Mouse (Mus musculus) forebrain, embryonic 14.5 days (tissue): ENCODE results near the gene Iqgap1. TPM values are rescaled to one million over a fixed set of nuclear protein-coding genes. Genes with fewer than 3 reads are reported as not detected.
A peak's percentile ranks its signal among the peaks of the same experiment; 100 is the strongest.
"Not testable (repeated sequence)": the region's sequence is repeated elsewhere in the genome, so short reads cannot be mapped to it uniquely, and the experiment has no call there.

Experiments used
- ATAC-seq: fragments of 200-750 bp; cut with Nextera tagmentation; 2 replicates; pipeline ENCODE4 v1.8.0; 2017; ENCODE audit warnings: mild to moderate bottlenecking, moderate library complexity
- DNase-seq: peaks from one replicate; pipeline ENCODE4 v3.0.0-alpha.2; 2015; ENCODE audit warnings: low spot score
- H3K27ac ChIP-seq: fragments of 300-500 bp; sonication (generic); 2 replicates; pipeline ENCODE4 v1.5.1; 2014; ENCODE audit warnings: low read depth, mild to moderate bottlenecking, control low read depth, low read length, moderate library complexity
- H3K27me3 ChIP-seq: fragments of 300-500 bp; sonication (generic); replicated peaks from 2 replicates; pipeline ENCODE4 v1.6.1; 2014; ENCODE audit warnings: low read length, control low read depth, mixed read lengths; ENCODE audit not compliant: control insufficient read depth, insufficient read depth
- H3K36me3 ChIP-seq: fragments of 300-500 bp; sonication (generic); 2 replicates; pipeline ENCODE4 v1.6.1; 2014; ENCODE audit warnings: low read length, control low read depth; ENCODE audit not compliant: control insufficient read depth, insufficient read depth
- H3K4me1 ChIP-seq: fragments of 300-500 bp; sonication (generic); 2 replicates; pipeline ENCODE4 v1.6.1; 2014; ENCODE audit warnings: antibody characterized with exemption, low read length, control low read depth; ENCODE audit not compliant: control insufficient read depth, insufficient read depth
- H3K4me2 ChIP-seq: fragments of 300-500 bp; sonication (generic); 2 replicates; pipeline ENCODE4 v1.6.1; 2014; ENCODE audit warnings: mild to moderate bottlenecking, control low read depth, low read length
- H3K4me3 ChIP-seq: fragments of 300-500 bp; sonication (generic); 2 replicates; pipeline ENCODE4 v1.5.1; 2014; ENCODE audit warnings: low read depth, low read length, control low read depth
- H3K9ac ChIP-seq: fragments of 300-500 bp; sonication (generic); 2 replicates; pipeline ENCODE4 v1.6.1; 2014; ENCODE audit warnings: mild to moderate bottlenecking, low read length, control low read depth, moderate library complexity
- H3K9me3 ChIP-seq: fragments of 300-500 bp; sonication (generic); replicated peaks from 2 replicates; pipeline ENCODE4 v1.6.1; 2016; ENCODE audit warnings: low read length, control low read depth, mixed read lengths; ENCODE audit not compliant: control insufficient read depth
- WGBS: fragments of 180-500 bp; shearing (Covaris S2); extraction: QIAGEN DNeasy Blood & Tissue Kit; methylation state at CpG from one replicate; pipeline ENCODE4 v1.1.7; 2014; 5-methylcytosine and 5-hydroxymethylcytosine counted together
- polyA plus RNA-seq: library from polyadenylated mRNA; unstranded; fragments of >200 nt; fragmentation: Nextera tagmentation; extraction: Ambion mirVana; gene quantifications from 2 replicates; pipeline ENCODE4 v1.2.1, GENCODE M21; 2014

Gene Iqgap1
- polyA plus RNA-seq, 1 experiment from 2014 or later, result 16.5 TPM

GRCm38 (mm10) chr7:80749109-80749508 lies 76.7 kb downstream of the Iqgap1 start:
- not testable (repeated sequence) for H3K9me3 ChIP-seq, H3K27ac ChIP-seq, ATAC-seq, DNase-seq, H3K27me3 ChIP-seq, H3K4me2 ChIP-seq, H3K4me3 ChIP-seq, H3K9ac ChIP-seq
- Histone ChIP-seq H3K36me3 (peaks cover 45% of the 10 kb centered on the region), H3K4me1 (peaks cover 17% of the 10 kb centered on the region)
- WGBS, result 96% methylated on average over 10 of the region's 10 CpGs

- no peak overlapping the region for H3K9ac ChIP-seq
- H3K4me3 ChIP-seq, result no peak overlapping the region
- H3K4me2 ChIP-seq, result no peak overlapping the region
- no peaks in the 10 kb centered on the region for H3K27me3 ChIP-seq
- WGBS, result 75% methylated on average over 7 of the region's 7 CpGs
- DNase-seq (no peak), ATAC-seq (no peak)
- H3K27ac ChIP-seq, result no peak overlapping the region
- no peaks in the 10 kb centered on the region for H3K9me3 ChIP-seq
- peaks cover 17% of the 10 kb centered on the region for H3K4me1 ChIP-seq
- H3K36me3 ChIP-seq, result peaks cover 55% of the 10 kb centered on the region
Measured at GRCm38 (mm10) chr7:80747371-80747770, 78.4 kb downstream of the Iqgap1 start.

GRCm38 (mm10) chr7:80746166-80746761 lies 79.5 kb downstream of the Iqgap1 start:
- 0 out of 2 replicates have a peak overlapping the region, but pooled peaks have one; percentile 2 for H3K9ac ChIP-seq
- peaks cover 17% of the 10 kb centered on the region for H3K4me1 ChIP-seq
- ATAC-seq, result peak; percentile 29; the same call in 1 of the 2 replicates
- WGBS, result 8% methylated on average over 5 of the region's 5 CpGs
- no peak overlapping the region for H3K4me2 ChIP-seq
- H3K9me3 ChIP-seq, result no peaks in the 10 kb centered on the region
- H3K36me3 ChIP-seq, result peaks cover 55% of the 10 kb centered on the region
- H3K27me3 ChIP-seq, result no peaks in the 10 kb centered on the region
- peak overlapping the region; percentile 57; the same call in 1 of the 2 replicates for H3K27ac ChIP-seq
- H3K4me3 ChIP-seq, result no peak overlapping the region
- peak; percentile 6 for DNase-seq

- Histone ChIP-seq H3K4me2 (no peak overlapping the region), H3K36me3 (peaks cover 50% of the 10 kb centered on the region), H3K27ac (peak overlapping the region; percentile 57; the same call in 1 of the 2 replicates), H3K4me1 (peaks cover 17% of the 10 kb centered on the region), H3K27me3 (no peaks in the 10 kb centered on the region), H3K9me3 (no peaks in the 10 kb centered on the region), H3K4me3 (no peak overlapping the region), H3K9ac (peak overlapping the region; percentile 38; the same call in 1 of the 2 replicates)
- no peak for ATAC-seq
- DNase-seq, result no peak
- WGBS, result 4% methylated on average over 3 of the region's 3 CpGs
Measured at GRCm38 (mm10) chr7:80745746-80746145, 80.0 kb downstream of the Iqgap1 start.

DNA sequence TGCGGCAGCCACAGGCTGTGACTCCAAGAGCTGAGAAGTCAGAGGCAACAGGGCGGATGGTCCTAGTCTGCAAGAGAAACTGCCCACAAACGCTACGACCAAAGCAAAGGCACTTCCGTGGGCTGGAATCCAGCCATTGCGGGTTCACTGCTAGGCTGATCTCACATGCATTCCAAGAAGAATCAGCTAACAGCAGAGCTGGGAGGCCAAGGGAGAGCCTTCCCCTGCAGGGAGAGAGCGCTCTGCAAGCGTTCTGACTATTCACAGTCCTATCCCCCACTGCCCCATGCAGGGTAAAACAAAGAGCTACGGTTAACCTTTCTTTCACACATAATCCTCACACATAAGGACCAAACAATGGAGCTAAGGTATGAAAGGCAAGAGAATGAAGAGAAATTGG lies 80.5 kb downstream of the Iqgap1 start:
- ATAC-seq (0 out of 2 replicates have a peak, but pooled peaks have one; percentile 48), DNase-seq (peak; percentile 36)
- H3K27ac ChIP-seq, result no peak overlapping the region
- WGBS, result 6% methylated on average over 9 of the region's 9 CpGs
- H3K4me1 ChIP-seq, result peaks cover 17% of the 10 kb centered on the region
- H3K9me3 ChIP-seq, result no peaks in the 10 kb centered on the region
- no peak overlapping the region for H3K4me3 ChIP-seq
- H3K4me2 ChIP-seq, result no peak overlapping the region
- H3K9ac ChIP-seq, result peak overlapping the region; percentile 38; the same call in 1 of the 2 replicates
- H3K36me3 ChIP-seq, result peaks cover 48% of the 10 kb centered on the region
- no peaks in the 10 kb centered on the region for H3K27me3 ChIP-seq

DNA sequence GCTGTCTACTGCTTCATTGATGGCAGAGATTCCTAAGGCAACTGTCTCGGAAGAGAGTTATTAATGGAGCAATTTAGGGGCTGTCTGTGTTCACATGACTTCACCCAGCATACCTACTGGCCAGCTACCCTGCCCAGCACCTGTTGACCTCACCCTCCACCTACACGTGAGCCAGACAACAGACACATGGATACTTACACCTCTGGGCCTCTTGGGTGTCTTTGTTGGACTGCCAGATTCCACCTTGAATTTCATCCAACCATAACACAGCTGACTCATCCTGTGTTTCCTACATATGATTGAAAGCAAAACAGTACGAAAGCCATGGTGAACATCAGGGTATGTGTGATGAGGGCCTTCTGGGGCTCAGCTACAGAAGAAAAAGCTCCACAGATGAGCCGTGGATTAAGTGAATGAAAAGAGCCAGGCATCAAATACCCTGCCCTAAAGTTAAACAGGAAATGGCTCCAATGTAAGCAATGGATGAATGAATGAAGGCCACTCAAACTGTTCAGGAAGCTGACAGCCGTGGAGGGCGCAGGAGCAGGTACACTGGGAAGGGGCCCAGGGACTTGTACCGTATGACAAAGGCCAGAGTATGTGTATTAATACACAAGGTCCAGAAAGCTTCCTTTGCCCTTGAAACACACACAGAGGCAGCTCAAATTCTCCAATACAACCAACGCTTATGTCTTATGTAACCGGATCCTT lies 81.7 kb downstream of the Iqgap1 start:
- Histone ChIP-seq H3K27ac (no peak overlapping the region), H3K27me3 (no peaks in the 10 kb centered on the region), H3K4me2 (no peak overlapping the region), H3K4me3 (no peak overlapping the region), H3K4me1 (peaks cover 17% of the 10 kb centered on the region), H3K36me3 (peaks cover 49% of the 10 kb centered on the region), H3K9ac (no peak overlapping the region), H3K9me3 (no peaks in the 10 kb centered on the region)
- 77% methylated on average over 9 of the region's 9 CpGs for WGBS
- ATAC-seq (no peak), DNase-seq (no peak)

GRCm38 (mm10) chr7:80742671-80743070 lies 83.1 kb downstream of the Iqgap1 start:
- no peak overlapping the region for H3K9ac ChIP-seq
- WGBS, result 87% methylated on average over 3 of the region's 3 CpGs
- no peak overlapping the region for H3K4me3 ChIP-seq
- H3K4me1 ChIP-seq, result peaks cover 17% of the 10 kb centered on the region
- no peak for ATAC-seq
- no peak for DNase-seq
- H3K36me3 ChIP-seq, result peaks cover 51% of the 10 kb centered on the region
- no peaks in the 10 kb centered on the region for H3K27me3 ChIP-seq
- H3K27ac ChIP-seq, result no peak overlapping the region
- H3K4me2 ChIP-seq, result no peak overlapping the region
- no peaks in the 10 kb centered on the region for H3K9me3 ChIP-seq

DNA sequence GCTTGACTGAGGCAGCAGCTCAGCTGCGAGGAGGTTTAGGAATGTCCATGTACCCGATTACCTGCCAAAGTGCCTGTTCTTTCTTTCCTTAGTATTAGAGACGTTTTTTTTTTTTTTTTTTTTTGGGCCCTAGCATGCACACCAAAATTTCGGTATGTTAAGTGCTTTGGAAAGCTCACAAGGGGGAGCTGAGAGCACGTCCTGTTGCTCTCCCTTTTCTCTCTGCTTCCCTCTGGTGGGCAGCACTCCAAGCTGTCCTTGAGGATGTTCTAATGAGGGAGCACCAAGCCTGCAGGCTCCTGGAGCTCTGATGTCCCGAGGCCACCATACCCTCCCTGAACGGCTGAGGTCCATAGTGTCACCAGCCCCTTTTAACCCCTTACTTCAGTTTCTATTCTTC lies 84.8 kb downstream of the Iqgap1 start:
- Histone ChIP-seq H3K9ac (no peak overlapping the region), H3K27ac (no peak overlapping the region), H3K36me3 (peaks cover 57% of the 10 kb centered on the region), H3K4me1 (peaks cover 9% of the 10 kb centered on the region), H3K4me3 (no peak overlapping the region), H3K4me2 (no peak overlapping the region), H3K9me3 (no peaks in the 10 kb centered on the region), H3K27me3 (no peaks in the 10 kb centered on the region)
- DNase-seq (peak; percentile 76), ATAC-seq (no peak)
- 25% methylated on average over 7 of the region's 7 CpGs for WGBS

DNA sequence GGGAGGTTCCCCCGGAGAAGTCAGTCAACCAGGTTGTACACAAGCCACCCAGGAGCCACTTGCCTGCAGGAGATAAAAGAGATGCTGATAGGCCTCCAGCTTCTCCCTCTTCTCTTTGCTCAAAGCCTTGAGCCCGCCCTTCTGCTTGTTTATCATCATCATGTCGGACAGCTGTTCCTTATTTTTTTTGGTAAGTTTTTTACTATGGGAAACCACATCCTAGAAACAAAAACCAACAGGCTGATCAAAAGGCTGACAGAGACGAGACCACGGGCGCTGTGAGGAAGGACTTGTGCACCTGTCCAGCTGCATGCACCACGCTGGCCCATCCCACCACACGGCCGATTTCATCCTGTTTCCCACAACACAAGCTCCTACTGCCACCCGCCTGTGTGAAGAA lies 89.6 kb downstream of the Iqgap1 start:
- H3K4me2 ChIP-seq, result no peak overlapping the region
- H3K4me3 ChIP-seq, result no peak overlapping the region
- ATAC-seq, result no peak
- no peak for DNase-seq
- H3K27ac ChIP-seq, result no peak overlapping the region
- H3K27me3 ChIP-seq, result no peaks in the 10 kb centered on the region
- no peaks in the 10 kb centered on the region for H3K9me3 ChIP-seq
- H3K4me1 ChIP-seq, result no peaks in the 10 kb centered on the region
- H3K36me3 ChIP-seq, result peaks cover 67% of the 10 kb centered on the region
- H3K9ac ChIP-seq, result no peak overlapping the region
- 93% methylated on average over 10 of the region's 10 CpGs for WGBS
